Mouse (Mus musculus): ENCODE measurements at regions not wholly inside any gene's neighbourhood (a gene's known extent, or its start where the extent isn't known, plus 50 kb on each side); places are given as distances from the start of the nearest gene placed in this dataset.

GRCm38 (mm10) chr8:103507068-103507467 is 594.4 kb upstream of the Cdh5 start:
- WGBS: 84% methylated on average over 5 of the region's 5 CpGs
- no peaks in the 10 kb centered on the region for H3K27me3 ChIP-seq (ENCODE audit: control insufficient read depth, insufficient read depth, low read length)

DNA sequence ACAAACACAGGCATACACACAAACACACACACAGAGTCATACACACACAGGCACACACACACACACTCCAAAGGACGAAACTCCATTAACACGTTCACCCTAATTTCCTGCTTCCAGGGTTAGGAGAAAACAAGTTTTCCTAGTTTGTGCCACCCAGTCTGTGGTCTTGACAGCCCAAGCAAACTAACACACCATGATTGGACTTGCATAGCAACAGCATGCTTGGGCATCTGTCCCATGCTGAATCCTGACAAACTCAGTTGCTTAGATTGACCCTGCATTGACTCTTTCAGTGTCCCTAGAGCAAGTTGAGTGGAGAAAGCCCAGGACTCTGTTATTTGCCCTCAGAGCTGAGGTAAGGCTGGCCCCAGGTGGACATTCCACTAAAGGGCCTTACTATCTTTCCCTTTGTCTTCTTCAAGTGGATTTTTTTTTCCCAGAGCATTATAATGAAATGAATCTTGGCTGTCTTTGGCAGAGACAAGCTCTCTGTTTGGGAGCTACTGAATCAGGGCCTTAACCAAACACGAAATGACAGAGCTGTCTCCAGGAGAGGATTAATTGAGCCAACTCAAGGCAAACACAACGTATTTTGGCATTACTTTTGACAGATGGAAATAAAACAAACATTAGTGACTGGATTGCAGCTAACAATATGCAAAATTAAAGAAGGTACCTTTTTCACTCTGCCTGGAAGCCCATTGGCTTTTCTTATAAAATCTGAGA is 581.1 kb upstream of the Cdh5 start:
- 54% methylated on average over 4 of the region's 4 CpGs for WGBS
- no peaks in the 10 kb centered on the region for H3K36me3 ChIP-seq (ENCODE audit: control insufficient read depth, insufficient read depth, low read length)
- H3K79me2 ChIP-seq (ENCODE audit: control insufficient read depth, insufficient read depth, low read length): no peaks in the 10 kb centered on the region
- no peaks in the 10 kb centered on the region for H3K4me1 ChIP-seq (ENCODE audit: control insufficient read depth, insufficient read depth, low read length)
- DNase-seq (ENCODE audit: extremely low read depth, low read depth, low spot score): no peak
- TF ChIP-seq POLR2A (IDR thresholded peaks at IDR 0.05; ENCODE audit: extremely low read depth, insufficient read depth, low read length) (no peak), CTCF (IDR thresholded peaks at IDR 0.05; ENCODE audit: low read depth, low read length) (no peak)
- H3K9ac ChIP-seq (ENCODE audit: low read depth, low read length): no peak overlapping the region
- H3K4me3 ChIP-seq (ENCODE audit: insufficient read depth, low read depth, low read length): no peak overlapping the region
- no peaks in the 10 kb centered on the region for H3K27me3 ChIP-seq (ENCODE audit: control insufficient read depth, insufficient read depth, low read length)
- no peak overlapping the region for H3K27ac ChIP-seq (replicated peaks; ENCODE audit: insufficient read depth, low read depth, low read length)

More at GRCm38 (mm10) chr8:103507068-103507467, 594.4 kb upstream of the Cdh5 start:
- no peak for TF ChIP-seq CTCF (IDR thresholded peaks at IDR 0.05; ENCODE audit: low read depth, low read length)
- TF ChIP-seq POLR2A (IDR thresholded peaks at IDR 0.05; ENCODE audit: extremely low read depth, insufficient read depth, low read length): no peak
- H3K79me2 ChIP-seq (ENCODE audit: control insufficient read depth, insufficient read depth, low read length): no peaks in the 10 kb centered on the region
- no peak overlapping the region for H3K27ac ChIP-seq (replicated peaks; ENCODE audit: insufficient read depth, low read depth, low read length)
- no peak overlapping the region for H3K9ac ChIP-seq (ENCODE audit: low read depth, low read length)
- H3K4me3 ChIP-seq (ENCODE audit: insufficient read depth, low read depth, low read length): no peak overlapping the region
- H3K36me3 ChIP-seq (ENCODE audit: control insufficient read depth, insufficient read depth, low read length): no peaks in the 10 kb centered on the region
- H3K4me1 ChIP-seq (ENCODE audit: control insufficient read depth, insufficient read depth, low read length): no peaks in the 10 kb centered on the region
- DNase-seq (ENCODE audit: extremely low read depth, low read depth, low spot score): no peak

GRCm38 (mm10) chr8:103530903-103531302 is 570.5 kb upstream of the Cdh5 start:
- 78% methylated on average over 4 of the region's 4 CpGs for WGBS
- H3K4me3 ChIP-seq (ENCODE audit: insufficient read depth, low read depth, low read length): no peak overlapping the region
- no peaks in the 10 kb centered on the region for H3K4me1 ChIP-seq (ENCODE audit: control insufficient read depth, insufficient read depth, low read length)
- no peaks in the 10 kb centered on the region for H3K27me3 ChIP-seq (ENCODE audit: control insufficient read depth, insufficient read depth, low read length)
- no peak overlapping the region for H3K27ac ChIP-seq (replicated peaks; ENCODE audit: insufficient read depth, low read depth, low read length)
- TF ChIP-seq POLR2A (IDR thresholded peaks at IDR 0.05; ENCODE audit: extremely low read depth, insufficient read depth, low read length) (no peak), CTCF (IDR thresholded peaks at IDR 0.05; ENCODE audit: low read depth, low read length) (no peak)
- no peaks in the 10 kb centered on the region for H3K79me2 ChIP-seq (ENCODE audit: control insufficient read depth, insufficient read depth, low read length)
- no peak overlapping the region for H3K9ac ChIP-seq (ENCODE audit: low read depth, low read length)
- no peaks in the 10 kb centered on the region for H3K36me3 ChIP-seq (ENCODE audit: control insufficient read depth, insufficient read depth, low read length)
- DNase-seq (ENCODE audit: extremely low read depth, low read depth, low spot score): no peak

- H3K79me2 ChIP-seq (ENCODE audit: control insufficient read depth, insufficient read depth, low read length): no peaks in the 10 kb centered on the region
- no peak overlapping the region for H3K9ac ChIP-seq (ENCODE audit: low read depth, low read length)
- H3K4me1 ChIP-seq (ENCODE audit: control insufficient read depth, insufficient read depth, low read length): peaks cover 4% of the 10 kb centered on the region; the same call in 1 of the 2 replicates
- H3K36me3 ChIP-seq (ENCODE audit: control insufficient read depth, insufficient read depth, low read length): no peaks in the 10 kb centered on the region
- no peak for DNase-seq (ENCODE audit: extremely low read depth, low read depth, low spot score)
- no peak overlapping the region for H3K4me3 ChIP-seq (ENCODE audit: insufficient read depth, low read depth, low read length)
- H3K27me3 ChIP-seq (ENCODE audit: control insufficient read depth, insufficient read depth, low read length): no peaks in the 10 kb centered on the region
- H3K27ac ChIP-seq (replicated peaks; ENCODE audit: insufficient read depth, low read depth, low read length): no peak overlapping the region
- 74% methylated on average over 4 of the region's 4 CpGs for WGBS
- TF ChIP-seq CTCF (IDR thresholded peaks at IDR 0.05; ENCODE audit: low read depth, low read length) (no peak), POLR2A (IDR thresholded peaks at IDR 0.05; ENCODE audit: extremely low read depth, insufficient read depth, low read length) (no peak)
These were observed 566.5 kb upstream of the Cdh5 start for GRCm38 (mm10) chr8:103534971-103535370.

- Histone ChIP-seq H3K27ac (replicated peaks; ENCODE audit: insufficient read depth, low read depth, low read length) (no peak overlapping the region), H3K9ac (ENCODE audit: low read depth, low read length) (no peak overlapping the region), H3K79me2 (ENCODE audit: control insufficient read depth, insufficient read depth, low read length) (no peaks in the 10 kb centered on the region), H3K4me1 (ENCODE audit: control insufficient read depth, insufficient read depth, low read length) (peaks cover 4% of the 10 kb centered on the region; the same call in 1 of the 2 replicates), H3K36me3 (ENCODE audit: control insufficient read depth, insufficient read depth, low read length) (no peaks in the 10 kb centered on the region), H3K27me3 (ENCODE audit: control insufficient read depth, insufficient read depth, low read length) (no peaks in the 10 kb centered on the region), H3K4me3 (ENCODE audit: insufficient read depth, low read depth, low read length) (no peak overlapping the region)
- 43% methylated on average over 2 of the region's 2 CpGs for WGBS
- TF ChIP-seq CTCF (IDR thresholded peaks at IDR 0.05; ENCODE audit: low read depth, low read length) (no peak), POLR2A (IDR thresholded peaks at IDR 0.05; ENCODE audit: extremely low read depth, insufficient read depth, low read length) (no peak)
- DNase-seq (ENCODE audit: extremely low read depth, low read depth, low spot score): peak; percentile 9
These were observed 564.6 kb upstream of the Cdh5 start for GRCm38 (mm10) chr8:103536856-103537255.

GRCm38 (mm10) chr8:103541954-103542353 is 559.5 kb upstream of the Cdh5 start:
- Histone ChIP-seq H3K27ac (replicated peaks; ENCODE audit: insufficient read depth, low read depth, low read length) (no peak overlapping the region), H3K27me3 (ENCODE audit: control insufficient read depth, insufficient read depth, low read length) (no peaks in the 10 kb centered on the region), H3K36me3 (ENCODE audit: control insufficient read depth, insufficient read depth, low read length) (no peaks in the 10 kb centered on the region), H3K4me1 (ENCODE audit: control insufficient read depth, insufficient read depth, low read length) (peaks cover 4% of the 10 kb centered on the region; the same call in 1 of the 2 replicates), H3K4me3 (ENCODE audit: insufficient read depth, low read depth, low read length) (no peak overlapping the region), H3K9ac (ENCODE audit: low read depth, low read length) (no peak overlapping the region), H3K79me2 (ENCODE audit: control insufficient read depth, insufficient read depth, low read length) (no peaks in the 10 kb centered on the region)
- TF ChIP-seq POLR2A (IDR thresholded peaks at IDR 0.05; ENCODE audit: extremely low read depth, insufficient read depth, low read length) (no peak), CTCF (IDR thresholded peaks at IDR 0.05; ENCODE audit: low read depth, low read length) (no peak)
- DNase-seq (ENCODE audit: extremely low read depth, low read depth, low spot score): no peak
- WGBS: 56% methylated on average over 2 of the region's 2 CpGs
